Mouse (Mus musculus) cerebellum, postnatal 4 days (tissue): ENCODE measurements around the gene Arrb1.
A peak's percentile ranks its signal among the peaks of the same experiment; 100 is the strongest.

Source experiments
- DNase-seq, 2 experiments: peaks; one replicate each; pipeline ENCODE4 v3.0.0; 2022; ENCODE audit warnings: low spot score in 2 of 2, mixed read lengths in 1 of 2

The Arrb1 gene

GRCm38 (mm10) chr7:99579491-99580190 is 44.4 kb downstream of the Arrb1 start:
- DNase-seq: no peak

- no peak for DNase-seq
These were observed 45.0 kb downstream of the Arrb1 start for GRCm38 (mm10) chr7:99580247-99580646.

DNA sequence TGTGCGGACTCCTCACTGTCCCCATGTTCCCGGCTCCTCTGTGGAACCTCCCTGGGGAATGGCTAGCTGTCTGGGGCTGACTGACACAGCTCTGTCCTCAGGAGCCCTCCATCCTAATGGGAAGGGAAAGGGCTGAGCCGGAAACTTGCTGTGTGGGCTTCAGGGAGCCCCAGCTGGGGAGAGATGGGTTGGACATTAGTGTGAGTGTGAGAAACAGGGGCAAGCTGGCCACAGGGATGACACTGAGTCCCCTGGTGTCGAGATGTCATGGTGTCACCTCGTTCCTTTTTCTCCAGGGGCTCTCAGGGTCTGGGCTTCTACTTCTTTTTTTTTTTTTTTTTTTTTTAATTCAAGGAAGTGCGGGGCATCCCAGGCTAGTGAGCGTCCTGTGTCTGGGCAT is 47.0 kb downstream of the Arrb1 start:
- no peak for DNase-seq

DNA sequence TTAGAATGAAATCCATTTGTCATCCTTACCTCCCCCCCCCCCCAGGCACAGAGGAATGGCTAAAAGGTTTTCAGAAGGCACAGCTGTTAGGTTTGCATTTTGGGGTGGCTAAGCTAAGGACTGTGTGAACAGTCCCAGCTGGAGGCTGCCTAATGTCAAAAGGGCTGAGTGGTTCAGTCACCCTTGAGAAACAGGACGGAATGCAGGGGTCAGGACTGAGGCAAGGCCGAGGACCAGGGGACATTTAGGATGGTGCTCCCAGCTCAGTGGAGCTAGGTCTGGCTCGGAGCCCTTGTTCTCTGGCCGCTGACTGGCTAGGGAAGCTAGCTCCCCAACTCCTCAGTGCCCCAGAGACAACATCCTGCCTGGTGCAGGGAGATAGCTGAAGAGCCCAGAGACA is 47.6 kb downstream of the Arrb1 start:
- DNase-seq: no peak

GRCm38 (mm10) chr7:99583625-99584024 is 48.4 kb downstream of the Arrb1 start:
- DNase-seq: no peak

DNA sequence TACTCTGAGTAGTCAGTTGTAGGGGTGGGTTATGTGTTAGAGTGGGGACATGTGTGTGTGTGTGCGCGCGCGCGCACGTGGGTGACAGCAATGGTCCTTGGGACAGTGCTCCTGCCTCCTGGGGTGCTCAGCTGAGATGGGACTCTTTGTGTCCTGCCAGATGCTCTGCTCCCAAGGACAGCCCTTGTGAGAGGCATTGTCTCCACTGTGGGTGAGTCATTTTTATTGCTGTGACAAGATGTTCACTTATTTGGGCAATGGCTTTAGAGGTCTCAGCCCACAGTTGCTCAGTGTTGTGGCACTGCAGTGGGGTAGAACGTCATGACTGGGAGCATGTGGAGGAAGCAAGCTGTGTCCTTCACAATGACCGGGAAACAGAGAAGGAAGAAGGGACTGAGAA is 50.7 kb downstream of the Arrb1 start:
- DNase-seq: no peak

DNA sequence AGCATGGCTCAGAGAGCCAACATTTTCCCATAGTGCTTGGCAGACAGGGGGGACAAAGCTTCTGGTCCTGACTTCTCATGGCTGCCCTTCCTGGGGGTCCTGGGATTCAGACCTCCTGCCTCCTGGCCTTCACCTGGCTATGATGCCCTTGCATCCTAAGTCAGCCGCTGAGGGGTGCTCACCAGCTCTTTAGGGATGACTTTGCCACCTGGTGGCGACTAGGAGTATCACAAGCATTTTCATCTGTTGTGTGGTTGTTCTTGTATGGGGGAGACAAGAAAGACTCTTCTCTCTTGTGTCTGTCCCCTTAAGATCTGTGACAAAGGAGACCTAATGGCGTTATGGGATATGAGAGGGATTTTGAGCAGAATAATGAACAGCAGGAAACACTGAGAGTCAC is 54.8 kb downstream of the Arrb1 start:
- DNase-seq: peak; percentile 54 to 81

- no peak for DNase-seq
These were observed 55.4 kb downstream of the Arrb1 start for GRCm38 (mm10) chr7:99590646-99591045.

DNA sequence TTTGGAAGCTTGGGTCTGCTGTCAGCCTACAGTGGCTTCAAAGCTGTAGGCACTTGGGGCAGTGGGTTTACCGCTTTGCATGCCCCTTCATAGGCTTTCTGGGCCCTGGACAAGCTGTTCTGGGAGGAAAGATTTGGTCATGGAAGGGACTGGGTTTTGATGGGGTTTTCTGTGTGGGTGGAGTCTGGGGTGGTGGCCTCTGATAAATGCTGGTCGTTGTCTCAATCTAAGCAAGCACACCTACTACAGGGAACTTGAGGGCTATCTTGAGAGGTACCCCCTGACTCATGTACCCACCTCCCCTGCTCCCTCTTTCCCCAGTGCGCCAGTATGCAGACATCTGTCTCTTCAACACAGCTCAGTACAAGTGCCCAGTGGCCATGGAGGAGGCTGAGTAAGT is 57.4 kb downstream of the Arrb1 start:
- no peak for DNase-seq

- DNase-seq: no peak
These were observed 58.9 kb downstream of the Arrb1 start for GRCm38 (mm10) chr7:99593868-99594803.

DNA sequence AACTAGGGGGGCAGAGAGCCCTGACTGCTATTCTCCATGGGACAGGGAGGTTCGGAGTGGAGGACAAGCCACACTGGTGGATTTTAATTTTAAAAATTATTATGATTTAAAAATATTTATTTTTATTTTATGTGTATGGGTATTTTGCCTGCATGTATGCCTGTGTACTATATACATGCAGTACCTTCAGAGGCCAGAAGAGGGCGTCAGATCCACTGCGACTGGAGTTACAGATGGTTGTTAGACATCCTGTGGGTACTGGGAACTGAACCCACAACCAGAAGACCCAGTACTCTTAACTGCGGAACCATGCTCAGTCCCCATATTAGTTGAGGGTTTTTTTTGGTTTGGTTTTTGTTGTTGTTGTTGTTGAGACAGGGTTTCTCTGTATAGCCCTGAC is 63.5 kb downstream of the Arrb1 start:
- DNase-seq: no peak

DNA sequence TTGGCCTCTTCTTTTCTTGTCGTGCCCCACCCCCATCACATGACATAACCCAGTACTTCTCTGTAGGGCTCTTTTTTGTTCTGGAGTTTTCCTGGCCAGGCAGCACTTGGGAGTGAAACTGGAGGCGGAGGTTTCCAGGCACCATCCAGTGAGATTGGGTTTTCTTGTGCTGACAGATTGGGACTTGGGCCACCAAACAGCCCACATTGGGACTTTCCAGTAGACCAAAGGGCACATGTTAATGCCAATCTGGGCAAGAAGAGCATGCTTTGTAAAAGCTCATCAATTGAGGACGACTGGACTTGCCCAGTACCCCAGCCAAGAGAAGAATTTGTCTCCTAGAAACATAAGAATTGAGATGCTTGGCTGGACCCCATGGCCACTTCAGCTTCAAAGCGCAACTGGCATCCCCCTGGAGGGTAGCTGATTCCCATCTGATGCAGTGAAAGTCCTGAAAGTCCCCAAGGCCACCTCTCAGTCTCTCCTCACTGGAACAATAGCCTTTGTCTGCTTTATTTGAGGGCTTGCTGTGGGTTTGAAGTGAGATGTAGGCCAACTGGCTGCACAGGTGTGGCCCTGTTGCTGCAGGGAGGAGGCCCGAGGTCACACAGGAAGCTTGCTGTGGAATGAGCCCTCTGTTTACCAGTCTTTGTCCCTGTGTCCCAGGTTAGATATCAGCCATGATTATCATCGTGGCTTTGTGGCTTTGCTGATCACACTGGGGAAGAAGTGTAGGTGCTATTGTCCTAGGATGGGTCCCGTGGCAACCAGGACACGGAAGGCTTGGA is 68.8 kb downstream of the Arrb1 start:
- DNase-seq: no peak

GRCm38 (mm10) chr7:99605058-99605457 is 69.8 kb downstream of the Arrb1 start:
- no peak for DNase-seq

GRCm38 (mm10) chr7:99606303-99606702 is 71.0 kb downstream of the Arrb1 start:
- DNase-seq: no peak

DNA sequence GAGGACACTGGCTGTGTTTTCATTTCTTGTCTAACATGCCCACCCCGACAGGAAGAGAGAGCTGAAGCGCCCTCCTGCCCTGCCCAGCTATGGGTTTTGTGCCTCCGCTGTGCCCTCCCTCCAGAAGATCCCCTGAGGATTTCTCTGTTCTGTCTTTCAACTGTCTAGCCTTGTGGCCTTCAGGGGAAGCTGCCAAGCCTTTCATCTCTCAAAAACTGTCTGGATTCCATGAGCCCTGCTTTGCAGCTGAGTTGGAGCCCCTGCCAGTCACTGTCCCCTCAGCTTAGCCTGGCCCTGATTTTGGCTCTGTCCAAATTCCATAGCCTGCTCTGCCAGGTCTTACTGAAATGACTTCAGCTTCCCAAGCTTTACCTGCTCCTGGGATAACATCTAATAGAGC is 71.5 kb downstream of the Arrb1 start:
- no peak for DNase-seq

DNA sequence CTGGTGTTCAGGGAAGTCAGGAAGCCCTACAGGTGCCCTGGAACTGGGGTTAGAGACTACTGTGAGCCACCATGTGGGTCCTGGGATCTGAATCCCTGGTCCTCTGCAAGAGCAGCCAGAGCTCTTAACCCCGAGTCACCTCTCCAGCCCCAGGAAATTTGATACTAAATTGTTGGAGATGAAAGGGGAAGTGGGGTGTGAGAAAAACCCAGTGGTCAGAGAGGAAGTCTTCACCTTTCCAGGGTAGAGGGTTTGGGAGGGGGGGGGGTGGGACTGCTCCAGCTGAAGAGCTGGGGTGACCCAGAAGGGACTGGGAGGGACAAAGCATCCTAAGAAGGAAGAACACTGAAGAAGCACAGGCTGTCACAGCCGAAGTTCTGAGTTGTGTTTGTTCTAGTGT is 72.4 kb downstream of the Arrb1 start:
- no peak for DNase-seq

- DNase-seq: no peak
These were observed 83.0 kb downstream of the Arrb1 start for GRCm38 (mm10) chr7:99618264-99618663.

- DNase-seq: peak in 1 of 2 experiments; percentile 38
These were observed 83.6 kb downstream of the Arrb1 start for GRCm38 (mm10) chr7:99618860-99619259.

GRCm38 (mm10) chr7:99625722-99626375 is 90.6 kb downstream of the Arrb1 start:
- DNase-seq: peak; percentile 82 to 88

- peak in 1 of 2 experiments; percentile 40 for DNase-seq
These were observed 91.4 kb downstream of the Arrb1 start, which contains the start of gene Tpbgl for GRCm38 (mm10) chr7:99626376-99627270. Gene Tpbgl (minus strand): TSS chr7:99627103.
